Mouse (Mus musculus): ENCODE measurements at regions not wholly inside any gene's neighbourhood (a gene's known extent, or its start where the extent isn't known, plus 50 kb on each side); places are given as distances from the start of the nearest gene placed in this dataset.
"Not testable (repeated sequence)": the region's sequence is repeated elsewhere in the genome, so short reads cannot be mapped to it uniquely, and the experiment has no call there.

GRCm38 (mm10) chr15:15082577-15083128 lies 1645.9 kb upstream of the Cdh9 start:
- DNase-seq (ENCODE audit: low read depth, low spot score): no peak

- not testable (repeated sequence) for DNase-seq (ENCODE audit: low read depth, low spot score)
These were observed 1639.9 kb upstream of the Cdh9 start for GRCm38 (mm10) chr15:15088696-15089095.

GRCm38 (mm10) chr15:15089783-15090182 lies 1638.8 kb upstream of the Cdh9 start:
- DNase-seq (ENCODE audit: low read depth, low spot score): not testable (repeated sequence)

- no peak for DNase-seq (ENCODE audit: low read depth, low spot score)
These were observed 1636.8 kb upstream of the Cdh9 start for GRCm38 (mm10) chr15:15091531-15092290.

GRCm38 (mm10) chr15:15097391-15097790 lies 1631.2 kb upstream of the Cdh9 start:
- DNase-seq (ENCODE audit: low read depth, low spot score): no peak

- no peak for DNase-seq (ENCODE audit: low read depth, low spot score)
These were observed 1626.4 kb upstream of the Cdh9 start for GRCm38 (mm10) chr15:15102185-15102584.

- DNase-seq (ENCODE audit: low read depth, low spot score): peak; percentile 1
These were observed 1608.4 kb upstream of the Cdh9 start for GRCm38 (mm10) chr15:15120109-15120508.

- no peak for DNase-seq (ENCODE audit: low read depth, low spot score)
These were observed 1579.8 kb upstream of the Cdh9 start for GRCm38 (mm10) chr15:15148791-15149190.

- no peak for DNase-seq (ENCODE audit: low read depth, low spot score)
These were observed 1573.1 kb upstream of the Cdh9 start for GRCm38 (mm10) chr15:15155422-15155821.

GRCm38 (mm10) chr15:15170387-15170786 lies 1558.2 kb upstream of the Cdh9 start:
- no peak for DNase-seq (ENCODE audit: low read depth, low spot score)

- DNase-seq (ENCODE audit: low read depth, low spot score): peak; percentile 11
These were observed 1508.3 kb upstream of the Cdh9 start for GRCm38 (mm10) chr15:15220296-15220695.

- DNase-seq (ENCODE audit: low read depth, low spot score): peak; percentile 2
These were observed 1498.6 kb upstream of the Cdh9 start for GRCm38 (mm10) chr15:15229926-15230325.

- peak; percentile 51 for DNase-seq (ENCODE audit: low read depth, low spot score)
These were observed 1490.2 kb upstream of the Cdh9 start for GRCm38 (mm10) chr15:15238309-15238708.

Measured in brain, adult 2 months (tissue).